Mouse (Mus musculus) hindbrain, embryonic 14.5 days (tissue): ENCODE measurements around the gene Rnaseh2c. TPM values are rescaled to one million over a fixed set of nuclear protein-coding genes. Genes with fewer than 3 reads are reported as not detected.

Source experiments
- ATAC-seq: fragments of 200-750 bp; cut with Nextera tagmentation; 2 replicates; pipeline ENCODE4 v1.8.0; 2017; ENCODE audit warnings: moderate number of reproducible peaks, mild to moderate bottlenecking, moderate TSS enrichment, moderate library complexity; ENCODE audit not compliant: low FRiP score
- DNase-seq: peaks from one replicate; pipeline ENCODE4 v3.0.0-alpha.2; 2015; ENCODE audit warnings: low spot score
- H3K27ac ChIP-seq: fragments of 300-500 bp; sonication (generic); 2 replicates; pipeline ENCODE4 v1.5.1; 2014; ENCODE audit warnings: mild to moderate bottlenecking, moderate library complexity
- H3K27me3 ChIP-seq: fragments of 300-500 bp; sonication (generic); 2 replicates; pipeline ENCODE4 v1.6.1; 2014; ENCODE audit warnings: mild to moderate bottlenecking, low read length, mixed read lengths; ENCODE audit not compliant: control insufficient read depth, insufficient read depth
- H3K36me3 ChIP-seq: fragments of 300-500 bp; sonication (generic); replicated peaks from 2 replicates; pipeline ENCODE4 v1.6.1; 2014; ENCODE audit not compliant: control insufficient read depth, insufficient read depth
- H3K4me1 ChIP-seq: fragments of 300-500 bp; sonication (generic); replicated peaks from 2 replicates; pipeline ENCODE4 v1.6.1; 2014; ENCODE audit warnings: antibody characterized with exemption, low read length, mixed read lengths; ENCODE audit not compliant: control insufficient read depth, insufficient read depth
- H3K4me2 ChIP-seq: fragments of 300-500 bp; sonication (generic); replicated peaks from 2 replicates; pipeline ENCODE4 v1.6.1; 2014; ENCODE audit warnings: mild to moderate bottlenecking, moderate library complexity
- H3K4me3 ChIP-seq: fragments of 300-500 bp; sonication (generic); replicated peaks from 2 replicates; pipeline ENCODE4 v1.5.1; 2014; ENCODE audit warnings: mild to moderate bottlenecking, low read length
- H3K9ac ChIP-seq: fragments of 300-500 bp; sonication (generic); 2 replicates; pipeline ENCODE4 v1.6.1; 2014
- H3K9me3 ChIP-seq: fragments of 300-500 bp; sonication (generic); 2 replicates; pipeline ENCODE4 v1.6.1; 2016; ENCODE audit warnings: low read length; ENCODE audit not compliant: control insufficient read depth
- WGBS: fragments of 180-500 bp; shearing (Covaris S2); extraction: QIAGEN DNeasy Blood & Tissue Kit; methylation state at CpG from one replicate; pipeline ENCODE4 v1.1.7; 2014; 5-methylcytosine and 5-hydroxymethylcytosine counted together
- polyA plus RNA-seq: library from polyadenylated mRNA; unstranded; fragments of >200 nt; fragmentation: Nextera tagmentation; extraction: Ambion mirVana; gene quantifications from 2 replicates; pipeline ENCODE4 v1.2.1, GENCODE M21; 2014

Rnaseh2c gene
- polyA plus RNA-seq, 1 experiment from 2014 or later = 55.1 TPM

GRCm38 (mm10) chr19:5612762-5613411, 11.2 kb downstream of the Rnaseh2c start:
- Histone ChIP-seq H3K9me3 (no peaks in the 10 kb centered on the region), H3K36me3 (peaks cover 7% of the 10 kb centered on the region), H3K4me1 (peaks cover 22% of the 10 kb centered on the region), H3K27ac (no peak overlapping the region), H3K9ac (no peak overlapping the region), H3K27me3 (0 out of 2 replicates have a peak, but pooled peaks cover 4% of the 10 kb centered on the region), H3K4me3 (no peak overlapping the region), H3K4me2 (no peak overlapping the region)
- ATAC-seq (no peak), DNase-seq (no peak)
- 76% methylated on average over 3 of the region's 3 CpGs for WGBS

GRCm38 (mm10) chr19:5614953-5615352, 13.3 kb downstream of the Rnaseh2c start:
- Histone ChIP-seq H3K27ac (no peak overlapping the region), H3K27me3 (0 out of 2 replicates have a peak, but pooled peaks cover 4% of the 10 kb centered on the region), H3K4me1 (peaks cover 10% of the 10 kb centered on the region), H3K9me3 (no peaks in the 10 kb centered on the region), H3K9ac (no peak overlapping the region), H3K36me3 (no peaks in the 10 kb centered on the region), H3K4me3 (no peak overlapping the region), H3K4me2 (no peak overlapping the region)
- 77% methylated on average over 2 of the region's 2 CpGs for WGBS
- no peak for ATAC-seq
- no peak for DNase-seq

GRCm38 (mm10) chr19:5620007-5620406, 18.3 kb downstream of the Rnaseh2c start:
- Histone ChIP-seq H3K4me1 (no peaks in the 10 kb centered on the region), H3K4me3 (no peak overlapping the region), H3K27me3 (0 out of 2 replicates have a peak, but pooled peaks cover 4% of the 10 kb centered on the region), H3K9me3 (no peaks in the 10 kb centered on the region), H3K4me2 (no peak overlapping the region), H3K9ac (no peak overlapping the region), H3K36me3 (no peaks in the 10 kb centered on the region), H3K27ac (no peak overlapping the region)
- no peak for DNase-seq
- ATAC-seq = no peak
- whole genome bisulfite sequencing = 89% methylated on average over 4 of the region's 4 CpGs

- Histone ChIP-seq H3K4me1 (no peaks in the 10 kb centered on the region), H3K9ac (no peak overlapping the region), H3K9me3 (no peaks in the 10 kb centered on the region), H3K4me3 (no peak overlapping the region), H3K27me3 (0 out of 2 replicates have a peak, but pooled peaks cover 1% of the 10 kb centered on the region), H3K36me3 (no peaks in the 10 kb centered on the region), H3K4me2 (no peak overlapping the region), H3K27ac (no peak overlapping the region)
- WGBS = 87% methylated on average over 5 of the region's 5 CpGs
- ATAC-seq (no peak), DNase-seq (no peak)
Observed at GRCm38 (mm10) chr19:5621884-5622283, 20.2 kb downstream of the Rnaseh2c start.

DNA sequence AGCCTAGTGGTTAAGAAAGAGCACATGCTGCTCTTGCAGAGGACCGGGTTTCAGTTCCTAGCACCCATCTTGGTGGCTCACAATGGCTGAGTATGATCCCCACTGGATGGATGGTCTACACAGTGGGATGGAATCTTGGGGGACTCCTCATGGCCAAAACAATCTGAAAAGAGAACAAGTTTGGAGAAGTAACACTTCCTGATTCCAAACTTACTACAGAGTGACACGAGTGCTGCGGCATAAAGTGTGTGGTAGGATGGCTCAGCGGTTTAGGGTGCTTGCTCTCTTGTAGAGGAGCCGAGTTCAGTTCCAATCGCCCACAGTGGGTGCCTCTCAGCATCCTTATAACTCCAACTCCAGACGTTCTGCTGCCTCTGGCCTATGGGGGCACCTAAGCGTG, 23.6 kb downstream of the Rnaseh2c start:
- no peak overlapping the region for H3K27ac ChIP-seq
- no peaks in the 10 kb centered on the region for H3K9me3 ChIP-seq
- no peaks in the 10 kb centered on the region for H3K4me1 ChIP-seq
- no peak overlapping the region for H3K4me3 ChIP-seq
- 87% methylated on average over 8 of the region's 8 CpGs for WGBS
- no peaks in the 10 kb centered on the region for H3K27me3 ChIP-seq
- no peak for ATAC-seq
- no peak for DNase-seq
- H3K36me3 ChIP-seq = no peaks in the 10 kb centered on the region
- H3K9ac ChIP-seq = no peak overlapping the region
- no peak overlapping the region for H3K4me2 ChIP-seq

DNA sequence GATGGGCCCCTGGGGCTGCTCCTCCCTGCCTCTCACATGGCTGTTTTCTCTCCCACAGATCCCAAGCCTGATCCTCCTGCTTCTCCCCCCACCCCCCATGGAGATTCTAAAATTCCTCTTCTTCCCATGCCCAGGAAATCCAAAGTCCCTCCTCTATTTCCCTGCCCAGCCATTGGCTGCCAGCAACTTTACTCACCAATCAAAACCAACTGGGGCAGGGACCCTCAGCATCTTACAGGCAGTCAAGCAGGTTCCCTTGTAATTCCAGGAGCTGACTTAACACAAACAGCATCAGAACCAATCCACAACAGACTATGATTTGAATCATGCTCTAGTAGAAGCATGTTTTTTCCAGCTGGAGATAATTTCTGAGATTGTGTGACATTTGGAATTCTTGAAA, 28.2 kb downstream of the Rnaseh2c start:
- no peak overlapping the region for H3K4me2 ChIP-seq
- ATAC-seq (no peak), DNase-seq (no peak)
- no peak overlapping the region for H3K9ac ChIP-seq
- no peaks in the 10 kb centered on the region for H3K36me3 ChIP-seq
- no peak overlapping the region for H3K27ac ChIP-seq
- no peaks in the 10 kb centered on the region for H3K27me3 ChIP-seq
- no peak overlapping the region for H3K4me3 ChIP-seq
- H3K4me1 ChIP-seq = no peaks in the 10 kb centered on the region
- no peaks in the 10 kb centered on the region for H3K9me3 ChIP-seq

DNA sequence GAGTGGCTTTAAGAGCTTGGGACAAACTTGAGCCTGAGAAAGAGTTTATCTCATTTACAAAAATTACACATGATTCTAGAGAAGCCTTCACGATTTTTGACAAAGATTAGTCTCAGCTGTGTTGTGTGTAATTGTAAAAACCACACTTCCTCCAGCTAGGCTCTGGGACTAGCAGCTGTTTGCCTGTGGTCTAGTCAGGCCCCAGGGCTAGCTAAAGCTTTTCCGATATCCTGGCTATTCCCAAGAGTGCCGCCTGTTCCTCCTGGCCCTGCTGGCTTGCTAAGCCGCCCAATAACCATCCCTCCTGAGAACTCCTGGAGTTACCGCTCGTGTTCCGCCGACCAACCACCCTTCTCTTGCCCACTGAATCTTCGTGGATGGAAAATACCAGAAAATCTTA, 30.4 kb downstream of the Rnaseh2c start:
- DNase-seq (no peak), ATAC-seq (no peak)
- peaks cover 7% of the 10 kb centered on the region for H3K4me1 ChIP-seq
- H3K27me3 ChIP-seq = no peaks in the 10 kb centered on the region
- H3K9me3 ChIP-seq = no peaks in the 10 kb centered on the region
- 79% methylated on average over 9 of the region's 9 CpGs for WGBS
- H3K4me3 ChIP-seq = no peak overlapping the region
- H3K27ac ChIP-seq = no peak overlapping the region
- H3K4me2 ChIP-seq = no peak overlapping the region
- no peak overlapping the region for H3K9ac ChIP-seq
- no peaks in the 10 kb centered on the region for H3K36me3 ChIP-seq

DNA sequence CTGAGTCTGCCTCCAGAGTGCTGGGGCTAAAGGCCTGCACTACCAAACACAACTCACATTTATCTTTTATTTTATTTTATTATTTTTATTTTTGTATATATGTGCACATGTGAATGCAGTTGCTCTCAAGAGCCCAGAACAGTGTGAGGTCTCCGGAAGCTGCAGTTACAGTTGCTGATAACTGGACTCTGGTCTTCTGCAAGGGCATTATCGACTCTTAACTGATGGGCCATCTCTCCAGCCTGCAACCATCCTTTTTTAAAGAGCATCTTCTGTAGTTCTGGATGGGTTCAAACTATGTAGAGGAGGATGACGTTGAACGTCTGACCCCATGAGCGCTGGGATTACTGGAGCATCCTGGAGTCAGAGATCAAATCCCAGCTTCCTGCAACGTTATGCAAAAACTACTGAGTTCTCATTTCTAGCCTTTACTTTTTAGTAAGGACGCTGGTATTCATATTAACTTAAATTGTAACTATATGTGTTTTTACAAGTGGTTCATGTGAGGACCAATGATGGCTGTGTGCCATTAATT, 34.4 kb downstream of the Rnaseh2c start:
- Histone ChIP-seq H3K9me3 (no peaks in the 10 kb centered on the region), H3K9ac (peak overlapping the region; percentile 86; the same call in 1 of the 2 replicates), H3K4me3 (no peak overlapping the region), H3K4me1 (peaks cover 17% of the 10 kb centered on the region), H3K36me3 (peaks cover 24% of the 10 kb centered on the region), H3K27me3 (no peaks in the 10 kb centered on the region), H3K4me2 (no peak overlapping the region), H3K27ac (no peak overlapping the region; the same call in 1 of the 2 replicates)
- DNase-seq (no peak), ATAC-seq (no peak)
- 84% methylated on average over 7 of the region's 7 CpGs for WGBS

DNA sequence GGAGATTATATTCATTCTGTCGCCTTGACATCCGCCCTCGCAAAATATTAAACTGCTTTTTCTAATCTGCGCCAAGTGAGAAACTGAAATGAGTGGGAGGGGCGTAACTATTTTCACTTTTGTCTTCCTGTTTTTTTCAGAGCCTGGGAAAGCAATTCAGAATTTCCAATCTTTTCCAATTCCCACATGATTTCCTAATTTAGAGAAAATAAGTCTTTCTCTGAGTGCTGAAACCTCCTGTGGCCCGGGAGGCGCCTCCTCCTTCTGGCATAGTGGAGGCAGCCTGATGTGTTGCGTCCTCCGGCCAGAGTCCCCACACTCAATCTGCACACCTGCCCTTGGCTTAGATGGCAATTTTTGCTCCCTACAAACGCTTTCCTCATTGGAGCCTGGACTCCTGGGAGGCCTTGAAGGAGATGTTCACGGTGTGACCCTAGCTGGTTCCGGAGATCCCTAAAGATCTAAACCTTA, 34.9 kb downstream of the Rnaseh2c start:
- Histone ChIP-seq H3K9me3 (no peaks in the 10 kb centered on the region), H3K4me1 (peaks cover 17% of the 10 kb centered on the region), H3K27me3 (no peaks in the 10 kb centered on the region), H3K4me3 (peak overlapping the region; percentile 92), H3K4me2 (peak overlapping the region; percentile 95), H3K36me3 (peaks cover 29% of the 10 kb centered on the region), H3K27ac (peak overlapping the region; percentile 90), H3K9ac (peak overlapping the region; percentile 86)
- DNase-seq (no peak), ATAC-seq (no peak)
- WGBS = 39% methylated on average over 12 of the region's 12 CpGs
